Comparison of ENCODE assay signal across 8 mouse cellular contexts in genomic region chr7:116307099-116307870, GRCm38 (mm10). TPM values are rescaled to one million over a fixed set of nuclear protein-coding genes. Genes with fewer than 3 reads are reported as not detected.
DNase-seq lines count a peak whose midpoint lies in the region; ATAC-seq and TF ChIP-seq lines count a peak whose summit lies in the region.

No protein-coding gene starts in this region.

- ATAC-seq in granulocyte monocyte progenitor cell, adult 5-6 weeks (replicated peaks; ENCODE audit: poor library complexity, severe bottlenecking) = peak; percentile 42
- ATAC-seq in intestine, embryonic 16.5 days = peak; percentile 66
- peak; percentile 70 for ATAC-seq in midbrain, postnatal 0 days (ENCODE audit: low FRiP score)

- H3K4me3 ChIP-seq in intestine, embryonic 16.5 days (ENCODE audit: low read length) = peak overlapping the region; percentile 80
- H3K4me3 ChIP-seq in liver, adult 2 months (ENCODE audit: insufficient read depth, low read depth, low read length) = peak overlapping the region; percentile 70
- H3K4me3 ChIP-seq in midbrain, postnatal 0 days (ENCODE audit: low read depth, low read length) = peak overlapping the region; percentile 65

- peaks cover 9% of the 10 kb centered on the region; the same call in 1 of the 2 replicates for H3K79me2 ChIP-seq in liver, adult 2 months (ENCODE audit: control insufficient read depth, insufficient read depth, low read length)

- peak overlapping the region; percentile 94 for H3K4me2 ChIP-seq in intestine, embryonic 16.5 days (ENCODE audit: low read depth, low read length)
- H3K4me2 ChIP-seq in midbrain, postnatal 0 days (ENCODE audit: low read depth, low read length, poor library complexity, severe bottlenecking) = peak overlapping the region; percentile 99

- H3K9me3 ChIP-seq in intestine, embryonic 16.5 days (ENCODE audit: control insufficient read depth, low read length) = no peaks in the 10 kb centered on the region
- no peaks in the 10 kb centered on the region for H3K9me3 ChIP-seq in midbrain, postnatal 0 days (ENCODE audit: low read length)

- H3K9ac ChIP-seq in intestine, embryonic 16.5 days (ENCODE audit: low read depth, low read length) = peak overlapping the region; percentile 73
- H3K9ac ChIP-seq in liver, adult 2 months (ENCODE audit: low read depth, low read length) = peak overlapping the region; percentile 79
- peak overlapping the region; percentile 51 for H3K9ac ChIP-seq in midbrain, postnatal 0 days (replicated peaks; ENCODE audit: low read length, poor library complexity, severe bottlenecking)

- peaks cover 5% of the 10 kb centered on the region; the same call in 1 of the 2 replicates for H3K4me1 ChIP-seq in intestine, embryonic 16.5 days (ENCODE audit: control insufficient read depth, insufficient read depth, low read length)
- H3K4me1 ChIP-seq in liver, adult 2 months (ENCODE audit: control insufficient read depth, insufficient read depth, low read length) = peaks cover 2% of the 10 kb centered on the region; the same call in 1 of the 2 replicates
- no peaks in the 10 kb centered on the region for H3K4me1 ChIP-seq in midbrain, postnatal 0 days (ENCODE audit: insufficient read depth, low read length)

- peak overlapping the region; percentile 82 for H3K27ac ChIP-seq in intestine, embryonic 16.5 days (ENCODE audit: low read length)
- peak overlapping the region; percentile 67 for H3K27ac ChIP-seq in liver, adult 2 months (replicated peaks; ENCODE audit: insufficient read depth, low read depth, low read length)
- H3K27ac ChIP-seq in midbrain, postnatal 0 days (ENCODE audit: low read depth, low read length) = peak overlapping the region; percentile 32; the same call in 1 of the 2 replicates

- no peaks in the 10 kb centered on the region for H3K36me3 ChIP-seq in intestine, embryonic 16.5 days (ENCODE audit: control insufficient read depth, insufficient read depth, low read length)
- H3K36me3 ChIP-seq in liver, adult 2 months (ENCODE audit: control insufficient read depth, insufficient read depth, low read length) = no peaks in the 10 kb centered on the region
- H3K36me3 ChIP-seq in midbrain, postnatal 0 days (ENCODE audit: insufficient read depth, low read length) = no peaks in the 10 kb centered on the region

- peak; percentile 53 for DNase-seq in CD4-positive helper T cell, adult 2 months (ENCODE audit: low read depth, low spot score)
- DNase-seq in adrenal gland, adult 2 months = peak; percentile 88
- peak; percentile 85 for DNase-seq in embryo, embryonic 9.5 days (ENCODE audit: extremely low spot score)
- peak; percentile 95 for DNase-seq in liver, adult 2 months (ENCODE audit: extremely low read depth, low read depth, low spot score)
- DNase-seq in midbrain, postnatal 0 days (ENCODE audit: low spot score) = peak; percentile 71
- peak; percentile 86 for DNase-seq in testis, postnatal 14 days (ENCODE audit: low spot score)

- no peak for TF ChIP-seq CTCF in liver, adult 2 months (IDR thresholded peaks at IDR 0.05; ENCODE audit: low read depth, low read length)
- TF ChIP-seq CTCF in midbrain, postnatal 0 days (IDR thresholded peaks at IDR 0.05) = no peak

- 0 out of 2 replicates have a peak, but pooled peaks cover 6% of the 10 kb centered on the region for H3K27me3 ChIP-seq in intestine, embryonic 16.5 days (replicated peaks; ENCODE audit: control insufficient read depth, insufficient read depth, low read length)
- H3K27me3 ChIP-seq in liver, adult 2 months (ENCODE audit: control insufficient read depth, insufficient read depth, low read length) = no peaks in the 10 kb centered on the region
- H3K27me3 ChIP-seq in midbrain, postnatal 0 days (ENCODE audit: insufficient read depth, low read length) = 0 out of 2 replicates have a peak, but pooled peaks cover 8% of the 10 kb centered on the region

- WGBS in intestine, embryonic 16.5 days = 1% methylated on average over 63 of the region's 63 CpGs
- under 1% methylated on average over 63 of the region's 63 CpGs for WGBS in liver, adult 2 months
- under 1% methylated on average over 57 of the region's 63 CpGs for WGBS in midbrain, postnatal 0 days

- no peak for TF ChIP-seq POLR2A in liver, adult 2 months (IDR thresholded peaks at IDR 0.05; ENCODE audit: extremely low read depth, insufficient read depth, low read length)

RNA-seq across cellular contexts. Expression of gene Plekha7, which starts 0.9 kb away (rescaled TPM):
- total RNA-seq in adrenal gland, adult 2 months (2021) = 10 to 100 TPM; 10.2 to 22.1 TPM
- polyA plus RNA-seq in adrenal gland, adult 2 months (2012; rRNA removed) = 16.7 and 20.7 TPM in 2 replicates
- total RNA-seq in granulocyte monocyte progenitor cell, adult 5-6 weeks (2014; fragmentation: Nextera tagmentation) = not detected in 2 replicates
- not detected in 2 replicates for total RNA-seq in granulocyte monocyte progenitor cell, adult 5-6 weeks (2017)
- polyA plus RNA-seq in intestine, embryonic 16.5 days (2015; fragmentation: Nextera tagmentation; extraction: Ambion mirVana) = 18.7 and 24.3 TPM in 2 replicates
- total RNA-seq in liver, adult 2 months (2014; rRNA removed) = 2.2 and 2.3 TPM in 2 replicates
- polyA plus RNA-seq in liver, adult 2 months (2012; rRNA removed) = 2.7 and 2.9 TPM in 2 replicates
- 20.9 and 21.3 TPM in 2 replicates for total RNA-seq in midbrain, postnatal 0 days (2014; rRNA removed)
- 7.8 and 9.0 TPM in 2 replicates for polyA plus RNA-seq in midbrain, postnatal 0 days (2015; fragmentation: Nextera tagmentation; extraction: Ambion mirVana)

RNA-seq across cellular contexts. Expression of gene Rps13, which starts 26.7 kb away (rescaled TPM):
- total RNA-seq in adrenal gland, adult 2 months (2021) = 100 to 1,000 TPM; 360 to 462 TPM
- polyA plus RNA-seq in adrenal gland, adult 2 months (2012; rRNA removed) = 52.8 and 81.0 TPM in 2 replicates
- total RNA-seq in granulocyte monocyte progenitor cell, adult 5-6 weeks (2014; fragmentation: Nextera tagmentation) = 2,911 and 2,968 TPM in 2 replicates
- total RNA-seq in granulocyte monocyte progenitor cell, adult 5-6 weeks (2017) = 2,703 and 3,256 TPM in 2 replicates
- 744 and 753 TPM in 2 replicates for polyA plus RNA-seq in intestine, embryonic 16.5 days (2015; fragmentation: Nextera tagmentation; extraction: Ambion mirVana)
- total RNA-seq in liver, adult 2 months (2014; rRNA removed) = 125 and 171 TPM in 2 replicates
- polyA plus RNA-seq in liver, adult 2 months (2012; rRNA removed) = 107 and 198 TPM in 2 replicates
- 171 and 256 TPM in 2 replicates for total RNA-seq in midbrain, postnatal 0 days (2014; rRNA removed)
- polyA plus RNA-seq in midbrain, postnatal 0 days (2015; fragmentation: Nextera tagmentation; extraction: Ambion mirVana) = 474 and 484 TPM in 2 replicates

Comparison
In these comparisons a context has a peak if more than half of its experiments do, and no peak if none do; other contexts are left out.
1. Peak in every context shown above with its lines: DNase-seq, ATAC-seq, H3K4me3 ChIP-seq and H3K27ac ChIP-seq.
2. H3K27ac ChIP-seq: peak in every context shown above with its lines; median percentile 82 in intestine, embryonic 16.5 days; 67 in liver, adult 2 months; 32 in midbrain, postnatal 0 days.
3. RNA of gene Rps13, which starts 26.7 kb away (total RNA-seq): 2,703 to 3,256 TPM in granulocyte monocyte progenitor cell, adult 5-6 weeks; 360 to 462 TPM in adrenal gland, adult 2 months, 171 to 256 TPM in midbrain, postnatal 0 days and 125 to 171 TPM in liver, adult 2 months; every median in the first group is over 4 times any median in the second.